In genomic region chr11:116110131-116110530, GRCm38 (mm10) we compare ENCODE assay signal across 8 mouse cellular contexts. TPM values are rescaled to one million over a fixed set of nuclear protein-coding genes. Genes with fewer than 3 reads are reported as not detected.
DNase-seq lines count a peak whose midpoint lies in the region; ATAC-seq lines count a peak whose summit lies in the region.

No protein-coding gene starts in this region.

- peaks cover 34% of the 10 kb centered on the region for H3K4me1 ChIP-seq in forebrain, embryonic 13.5 days
- H3K4me1 ChIP-seq in limb, embryonic 10.5 days, result peaks cover 48% of the 10 kb centered on the region
- peaks cover 23% of the 10 kb centered on the region for H3K4me1 ChIP-seq in midbrain, embryonic 11.5 days (ENCODE audit: control insufficient read depth, insufficient read depth, low read length)

- H3K27ac ChIP-seq in forebrain, embryonic 13.5 days, result no peak overlapping the region
- H3K27ac ChIP-seq in limb, embryonic 10.5 days, result peak overlapping the region; percentile 75
- no peak overlapping the region for H3K27ac ChIP-seq in midbrain, embryonic 11.5 days (ENCODE audit: low read depth, low read length)

- peaks cover 77% of the 10 kb centered on the region for H3K27me3 ChIP-seq in forebrain, embryonic 13.5 days
- H3K27me3 ChIP-seq in limb, embryonic 10.5 days (ENCODE audit: low read depth, poor library complexity, severe bottlenecking), result peaks cover 80% of the 10 kb centered on the region
- H3K27me3 ChIP-seq in midbrain, embryonic 11.5 days (ENCODE audit: control insufficient read depth, insufficient read depth, low read length), result peaks cover 56% of the 10 kb centered on the region

- 3% methylated on average over 35 of the region's 35 CpGs for WGBS in forebrain, embryonic 13.5 days
- 2% methylated on average over 35 of the region's 35 CpGs for WGBS in limb, embryonic 10.5 days
- 2% methylated on average over 33 of the region's 35 CpGs for WGBS in midbrain, embryonic 11.5 days

- peak overlapping the region; percentile 53 for H3K4me2 ChIP-seq in forebrain, embryonic 13.5 days
- peak overlapping the region; percentile 23 for H3K4me2 ChIP-seq in midbrain, embryonic 11.5 days

- intact Hi-C loops in heart, postnatal 25 days (cut with DNase I), result loop anchor here (1.0 to 2.0 kb wide), 2 partner anchors 19 to 22 kb away; no protein-coding TSS in a partner anchor

- peak; percentile 47 to 60 for DNase-seq in cerebellum, postnatal 10 days
- no peak for DNase-seq in cerebellum, adult 18-20 months
- peak; percentile 90 for DNase-seq in heart, postnatal 25 days (ENCODE audit: low spot score)
- peak; percentile 56 for DNase-seq in limb, embryonic 10.5 days (ENCODE audit: low spot score)
- peak; percentile 92 for DNase-seq in midbrain, embryonic 11.5 days (ENCODE audit: low spot score, missing footprints)
- no peak for DNase-seq in c-Kit-positive CD71-positive TER-119-positive erythroid progenitor cells, embryonic 14.5 days (ENCODE audit: low spot score)
- no peak for DNase-seq in frontal cortex, postnatal 25 days (ENCODE audit: low spot score in 2 of 2)

- peak overlapping the region; percentile 33 for H3K4me3 ChIP-seq in forebrain, embryonic 13.5 days
- peak overlapping the region; percentile 48 for H3K4me3 ChIP-seq in limb, embryonic 10.5 days
- peak overlapping the region; percentile 21 for H3K4me3 ChIP-seq in midbrain, embryonic 11.5 days (ENCODE audit: low read depth, low read length)

- no peak for ATAC-seq in forebrain, embryonic 13.5 days
- ATAC-seq in midbrain, embryonic 11.5 days (ENCODE audit: low FRiP score), result no peak

- H3K9ac ChIP-seq in forebrain, embryonic 13.5 days, result peak overlapping the region; percentile 39
- no peak overlapping the region for H3K9ac ChIP-seq in midbrain, embryonic 11.5 days (ENCODE audit: low read length)

- no peaks in the 10 kb centered on the region for H3K9me3 ChIP-seq in forebrain, embryonic 13.5 days (replicated peaks)
- no peaks in the 10 kb centered on the region for H3K9me3 ChIP-seq in limb, embryonic 10.5 days (replicated peaks)
- H3K9me3 ChIP-seq in midbrain, embryonic 11.5 days (ENCODE audit: control insufficient read depth, low read length), result no peaks in the 10 kb centered on the region

- no peaks in the 10 kb centered on the region for H3K36me3 ChIP-seq in forebrain, embryonic 13.5 days (ENCODE audit: poor library complexity, severe bottlenecking)
- no peaks in the 10 kb centered on the region for H3K36me3 ChIP-seq in limb, embryonic 10.5 days
- H3K36me3 ChIP-seq in midbrain, embryonic 11.5 days (ENCODE audit: control insufficient read depth, insufficient read depth, low read length), result no peaks in the 10 kb centered on the region

RNA-seq across cellular contexts. Expression of gene Trim47, which starts 16.9 kb away (rescaled TPM):
- 2.7 and 2.8 TPM in 2 replicates for polyA plus RNA-seq in forebrain, embryonic 13.5 days (2015; fragmentation: Nextera tagmentation; extraction: Ambion mirVana)
- 10 to 100 TPM; 27.0 to 37.6 TPM for total RNA-seq in heart, postnatal 25 days (2021)
- 3.2 and 4.9 TPM in 2 replicates for polyA plus RNA-seq in limb, embryonic 10.5 days (2016; fragmentation: Nextera tagmentation; extraction: Ambion mirVana)
- 2.7 TPM in 2 replicates for polyA plus RNA-seq in midbrain, embryonic 11.5 days (2014; fragmentation: Nextera tagmentation; extraction: Ambion mirVana)

RNA-seq across cellular contexts. Expression of gene Trim65, which starts 20.8 kb away (rescaled TPM):
- polyA plus RNA-seq in forebrain, embryonic 13.5 days (2015; fragmentation: Nextera tagmentation; extraction: Ambion mirVana), result 1.2 and 1.6 TPM in 2 replicates
- total RNA-seq in heart, postnatal 25 days (2021), result 1 to 10 TPM; 6.1 to 8.4 TPM
- polyA plus RNA-seq in limb, embryonic 10.5 days (2016; fragmentation: Nextera tagmentation; extraction: Ambion mirVana), result 1.9 and 2.1 TPM in 2 replicates
- polyA plus RNA-seq in midbrain, embryonic 11.5 days (2014; fragmentation: Nextera tagmentation; extraction: Ambion mirVana), result 1.3 TPM in 2 replicates

RNA-seq across cellular contexts. Expression of gene Wbp2, which starts 23.3 kb away (rescaled TPM):
- polyA plus RNA-seq in forebrain, embryonic 13.5 days (2015; fragmentation: Nextera tagmentation; extraction: Ambion mirVana), result 114 and 115 TPM in 2 replicates
- 10 to 100 TPM; 80.1 to 92.2 TPM for total RNA-seq in heart, postnatal 25 days (2021)
- polyA plus RNA-seq in limb, embryonic 10.5 days (2016; fragmentation: Nextera tagmentation; extraction: Ambion mirVana), result 54.8 and 56.9 TPM in 2 replicates
- 84.9 and 86.8 TPM in 2 replicates for polyA plus RNA-seq in midbrain, embryonic 11.5 days (2014; fragmentation: Nextera tagmentation; extraction: Ambion mirVana)

RNA-seq across cellular contexts. Expression of gene Mrpl38, which starts 28.5 kb away (rescaled TPM):
- polyA plus RNA-seq in forebrain, embryonic 13.5 days (2015; fragmentation: Nextera tagmentation; extraction: Ambion mirVana), result 79.8 and 86.1 TPM in 2 replicates
- total RNA-seq in heart, postnatal 25 days (2021), result 10 to 100 TPM; 62.5 to 66.0 TPM
- polyA plus RNA-seq in limb, embryonic 10.5 days (2016; fragmentation: Nextera tagmentation; extraction: Ambion mirVana), result 116 and 118 TPM in 2 replicates
- polyA plus RNA-seq in midbrain, embryonic 11.5 days (2014; fragmentation: Nextera tagmentation; extraction: Ambion mirVana), result 96.3 and 97.0 TPM in 2 replicates

RNA-seq across cellular contexts. Expression of gene Unc13d, which starts 32.4 kb away (rescaled TPM):
- 0.84 and 0.98 TPM in 2 replicates for polyA plus RNA-seq in forebrain, embryonic 13.5 days (2015; fragmentation: Nextera tagmentation; extraction: Ambion mirVana)
- total RNA-seq in heart, postnatal 25 days (2021), result 1 to 10 TPM in 1 of 2 experiments, under 1 TPM in 1; 0.75 to 1.0 TPM
- 2.4 and 3.7 TPM in 2 replicates for polyA plus RNA-seq in limb, embryonic 10.5 days (2016; fragmentation: Nextera tagmentation; extraction: Ambion mirVana)
- 0.82 and 1.1 TPM in 2 replicates for polyA plus RNA-seq in midbrain, embryonic 11.5 days (2014; fragmentation: Nextera tagmentation; extraction: Ambion mirVana)

Comparison
In these comparisons a context has a peak if more than half of its experiments do, and no peak if none do; other contexts are left out.
1. DNase-seq: peak in cerebellum, postnatal 10 days (2 of 2), heart, postnatal 25 days (single experiment), limb, embryonic 10.5 days (single experiment) and midbrain, embryonic 11.5 days (single experiment); none in cerebellum, adult 18-20 months (0 of 2), c-Kit-positive CD71-positive TER-119-positive erythroid progenitor cells, embryonic 14.5 days (single experiment) and frontal cortex, postnatal 25 days (0 of 2).
2. Peak in every context shown above with its lines, with median percentiles within 50 percentile points of each other: H3K4me3 ChIP-seq.